Mouse (Mus musculus): ENCODE measurements around the gene Suz12. TPM values are rescaled to one million over a fixed set of nuclear protein-coding genes. Genes with fewer than 3 reads are reported as not detected.
A peak's percentile ranks its signal among the peaks of the same experiment; 100 is the strongest.

Gene Suz12
- total RNA-seq, 4 experiments from 2014 or later = 22.9 to 28.9 (median 25.0) TPM

GRCm38 (mm10) chr11:80072365-80072764 is 79.5 kb downstream of the Suz12 start:
- no peak for DNase-seq (ENCODE audit: low spot score)

- DNase-seq (ENCODE audit: low spot score) = no peak
Measured at GRCm38 (mm10) chr11:80075608-80076277, 82.8 kb downstream of the Suz12 start.

DNA sequence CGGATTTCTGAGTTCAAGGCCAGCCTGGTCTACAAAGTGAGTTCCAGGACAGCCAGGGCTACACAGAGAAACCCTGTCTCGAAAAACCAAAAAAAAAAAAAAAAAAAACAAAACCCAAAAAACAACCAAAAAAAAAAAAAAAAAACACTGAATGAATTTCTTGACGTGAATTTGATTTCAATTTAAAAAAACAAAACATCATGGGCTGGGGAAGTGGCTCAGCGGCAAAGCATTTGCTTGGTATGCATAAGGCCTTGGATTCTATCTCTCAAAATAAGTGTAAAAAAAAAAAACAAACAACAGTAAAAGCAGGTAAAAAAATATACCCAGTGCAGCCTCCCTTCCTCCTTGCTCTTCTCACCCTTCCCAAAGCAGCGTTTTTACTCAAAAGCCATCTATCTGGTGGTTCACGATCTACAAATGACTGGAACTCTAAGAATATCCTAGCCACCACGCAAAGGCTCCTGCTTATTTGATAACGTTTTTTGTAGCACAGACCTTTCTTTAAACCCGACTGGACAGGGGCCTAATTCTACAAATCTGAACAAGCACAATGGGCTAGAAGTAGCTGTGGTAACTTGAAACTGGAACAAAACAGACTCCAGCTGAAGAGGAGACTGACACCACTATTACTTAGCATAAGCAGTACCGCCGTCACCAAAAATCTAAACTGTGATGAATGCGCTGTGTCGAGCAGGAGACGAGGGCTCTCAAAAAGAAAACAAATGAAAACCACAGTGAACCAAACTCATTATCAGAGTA is 85.1 kb downstream of the Suz12 start:
- no peak for DNase-seq (ENCODE audit: low spot score)

DNA sequence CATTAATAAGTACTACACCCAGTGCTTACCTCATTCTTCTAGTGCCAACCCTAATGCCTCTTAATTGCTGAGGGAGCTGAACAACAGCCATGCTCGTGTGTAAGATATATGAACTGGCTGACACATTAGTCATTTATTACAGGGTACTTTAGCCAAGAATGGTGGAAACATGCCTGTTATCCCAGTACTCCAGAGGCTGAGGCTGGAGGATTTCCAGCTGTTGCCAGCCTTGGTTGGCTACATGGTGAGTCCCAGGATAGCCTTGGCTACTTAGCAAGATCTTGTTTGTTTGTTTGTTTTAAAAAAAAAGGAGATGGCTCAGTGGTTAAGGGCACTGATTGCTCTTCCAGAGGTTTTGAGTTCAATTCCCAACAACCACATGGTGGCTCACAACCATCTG is 85.9 kb downstream of the Suz12 start:
- no peak for DNase-seq (ENCODE audit: low spot score)

GRCm38 (mm10) chr11:80079751-80080150 is 86.8 kb downstream of the Suz12 start:
- no peak for DNase-seq (ENCODE audit: low spot score)

- peak; percentile 33 for DNase-seq (ENCODE audit: low spot score)
Measured at GRCm38 (mm10) chr11:80080381-80080825, 87.5 kb downstream of the Suz12 start.

DNA sequence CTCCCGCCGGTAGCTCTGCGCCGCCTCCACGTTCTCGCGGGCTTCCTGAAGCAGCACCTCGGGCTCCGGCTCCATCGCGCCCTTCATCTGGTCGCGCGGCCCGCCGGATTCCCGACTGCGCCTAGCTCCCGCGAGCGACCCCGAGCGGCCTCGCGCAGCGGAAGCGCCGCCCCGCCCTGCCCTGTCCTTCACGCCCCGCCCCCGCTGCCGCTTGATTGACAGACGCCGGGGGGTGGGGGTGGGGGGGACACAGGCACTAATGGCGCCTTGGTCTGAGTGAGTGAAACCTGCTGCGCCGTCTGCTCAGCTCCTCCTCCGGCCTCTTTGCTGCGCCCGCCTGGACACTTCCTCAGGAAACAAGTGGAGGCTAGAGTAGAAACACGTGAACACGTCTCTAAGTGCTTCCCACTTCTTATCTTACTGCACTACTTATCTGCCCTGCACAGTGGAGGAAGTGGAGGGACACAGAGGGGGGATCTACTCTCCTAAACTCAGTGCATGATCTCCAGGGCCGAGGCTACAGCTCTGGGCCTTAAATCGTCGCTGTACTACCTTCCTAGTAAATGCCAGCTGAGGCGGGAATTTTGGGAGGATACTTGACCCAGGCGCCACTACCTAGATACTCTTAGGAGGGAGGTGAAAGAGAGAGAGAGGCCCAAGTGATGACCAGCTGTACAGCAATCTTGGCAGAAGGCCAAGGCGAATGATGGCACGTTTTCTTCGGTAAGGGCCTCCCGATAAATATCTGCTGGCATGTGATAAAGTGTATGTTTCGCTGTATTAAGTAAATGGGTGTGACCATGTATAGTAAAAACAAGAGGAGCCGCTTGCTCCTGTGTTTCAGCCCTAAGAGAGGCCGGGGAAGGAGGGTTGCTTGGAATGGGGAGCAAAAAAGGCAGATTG is 88.2 kb downstream of the Suz12 start, which contains the start of gene Crlf3:
Gene Crlf3 (minus strand): TSS at position 166 of the 903 bp plus-strand sequence.
- peak; percentile 87 for DNase-seq (ENCODE audit: low spot score)

DNA sequence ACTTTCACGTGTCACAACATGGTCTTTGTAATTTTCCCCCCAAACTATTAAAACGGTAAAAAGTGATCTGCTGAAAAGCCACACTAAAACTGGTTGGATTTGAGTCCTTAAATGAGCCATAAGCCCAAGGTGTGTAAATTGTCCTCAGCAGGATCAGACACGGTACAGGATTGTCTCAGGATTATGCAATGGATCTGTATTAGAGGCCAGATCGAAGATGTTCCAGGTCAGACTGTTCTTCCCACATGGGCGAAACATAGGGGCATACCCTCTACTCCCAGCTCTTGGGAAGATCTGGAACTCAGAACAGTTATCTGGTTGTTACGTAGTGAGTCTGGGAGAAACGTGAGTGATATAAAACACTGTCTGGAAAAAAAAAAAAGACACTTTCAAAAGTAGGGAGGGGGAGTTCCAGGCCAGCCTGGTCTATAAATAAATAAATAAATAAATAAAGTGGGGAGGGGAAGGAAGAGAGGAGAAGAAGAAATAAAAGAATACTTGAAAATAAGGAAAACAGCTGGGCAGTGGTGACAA is 88.9 kb downstream of the Suz12 start:
- DNase-seq (ENCODE audit: low spot score) = no peak

Other genes with a start within 250 kb of the Suz12 start
- 10 to 100 TPM; 25.0 to 28.1 (median 27.3) TPM for gene Utp6, start 30.7 kb upstream of the Suz12 start, total RNA-seq (2022)
- 10 to 100 TPM in 2 of 4 experiments, 1 to 10 TPM in 2; 9.0 to 14.9 (median 12.1) TPM for gene Crlf3, start 87.9 kb downstream of the Suz12 start, total RNA-seq (2022)
- gene Atad5, start 96.3 kb downstream of the Suz12 start, total RNA-seq (2022) = under 1 TPM; 0.55 to 0.97 (median 0.69) TPM
- gene Tefm, start 149.1 kb downstream of the Suz12 start, total RNA-seq (2022) = 10 to 100 TPM; 30.1 to 36.3 (median 33.2) TPM
- 10 to 100 TPM in 2 of 4 experiments, 1 to 10 TPM in 2; 8.3 to 12.5 (median 9.9) TPM for gene Adap2, start 161.0 kb downstream of the Suz12 start, total RNA-seq (2022)
- gene Rnf135, start 190.7 kb downstream of the Suz12 start, total RNA-seq (2022) = 1 to 10 TPM; 5.8 to 6.0 (median 5.9) TPM
- gene Rhot1, start 215.9 kb downstream of the Suz12 start, total RNA-seq (2022) = 10 to 100 TPM; 52.5 to 66.9 (median 60.3) TPM

Measured in heart, adult 8-10 months (tissue).